Comparison of ENCODE assay signal across 8 mouse cellular contexts in genomic region chr6:17748866-17749582, GRCm38 (mm10). TPM values are rescaled to one million over a fixed set of nuclear protein-coding genes. Genes with fewer than 3 reads are reported as not detected.
A peak's percentile ranks its signal among the peaks of the same experiment; 100 is the strongest.
DNase-seq lines count a peak whose midpoint lies in the region; ATAC-seq and TF ChIP-seq lines count a peak whose summit lies in the region.

No protein-coding gene starts in this region.

- peak overlapping the region; percentile 77 for H3K9ac ChIP-seq in heart, embryonic 11.5 days (ENCODE audit: low read depth, low read length)
- peak overlapping the region; percentile 56; the same call in 1 of the 2 replicates for H3K9ac ChIP-seq in kidney, postnatal 0 days (ENCODE audit: low read depth, low read length)
- no peak overlapping the region for H3K9ac ChIP-seq in liver, adult 2 months (ENCODE audit: low read depth, low read length)

- no peak for TF ChIP-seq POLR2A in liver, adult 2 months (IDR thresholded peaks at IDR 0.05; ENCODE audit: extremely low read depth, insufficient read depth, low read length)

- DNase-seq in 416B (ENCODE audit: low read depth): peak; percentile 97
- peak; percentile 69 for DNase-seq in adrenal gland, adult 2 months
- DNase-seq in embryonic facial prominence, embryonic 10.5 days (ENCODE audit: low spot score): peak; percentile 78
- DNase-seq in kidney, postnatal 0 days (ENCODE audit: low spot score): peak; percentile 89
- no peak for DNase-seq in liver, adult 2 months (ENCODE audit: extremely low read depth, low read depth, low spot score)
- DNase-seq in spleen, postnatal 36 days (ENCODE audit: low spot score in 2 of 2): peak; percentile 55 to 59

- peak overlapping the region; percentile 60 for H3K4me3 ChIP-seq in embryonic facial prominence, embryonic 10.5 days
- H3K4me3 ChIP-seq in heart, embryonic 11.5 days (ENCODE audit: low read depth, low read length): peak overlapping the region; percentile 57
- peak overlapping the region; percentile 28 for H3K4me3 ChIP-seq in kidney, postnatal 0 days (replicated peaks; ENCODE audit: low read depth, low read length)
- H3K4me3 ChIP-seq in liver, adult 2 months (ENCODE audit: insufficient read depth, low read depth, low read length): peak overlapping the region; percentile 17; the same call in 1 of the 2 replicates

- peaks cover 17% of the 10 kb centered on the region for H3K4me1 ChIP-seq in embryonic facial prominence, embryonic 10.5 days
- H3K4me1 ChIP-seq in heart, embryonic 11.5 days (ENCODE audit: control insufficient read depth, insufficient read depth, low read length): peaks cover 9% of the 10 kb centered on the region
- H3K4me1 ChIP-seq in kidney, postnatal 0 days (replicated peaks; ENCODE audit: insufficient read depth, low read length): 0 out of 2 replicates have a peak, but pooled peaks cover 6% of the 10 kb centered on the region
- peaks cover 18% of the 10 kb centered on the region for H3K4me1 ChIP-seq in liver, adult 2 months (ENCODE audit: control insufficient read depth, insufficient read depth, low read length)

- WGBS in embryonic facial prominence, embryonic 10.5 days: 2% methylated on average over 18 of the region's 18 CpGs
- WGBS in heart, embryonic 11.5 days (ENCODE audit: insufficient replicate concordance): 3% methylated on average over 18 of the region's 18 CpGs
- 4% methylated on average over 18 of the region's 18 CpGs for WGBS in kidney, postnatal 0 days
- 45% methylated on average over 18 of the region's 18 CpGs for WGBS in liver, adult 2 months

- 0 out of 2 replicates have a peak, but pooled peaks cover 2% of the 10 kb centered on the region for H3K79me2 ChIP-seq in liver, adult 2 months (ENCODE audit: control insufficient read depth, insufficient read depth, low read length)

- H3K9me3 ChIP-seq in embryonic facial prominence, embryonic 10.5 days: no peaks in the 10 kb centered on the region
- H3K9me3 ChIP-seq in heart, embryonic 11.5 days (replicated peaks; ENCODE audit: control insufficient read depth, low read length): no peaks in the 10 kb centered on the region
- no peaks in the 10 kb centered on the region for H3K9me3 ChIP-seq in kidney, postnatal 0 days (replicated peaks; ENCODE audit: low read length)

- no peak for TF ChIP-seq CTCF in kidney, postnatal 0 days (IDR thresholded peaks at IDR 0.05; ENCODE audit: low read depth)
- TF ChIP-seq CTCF in liver, adult 2 months (IDR thresholded peaks at IDR 0.05; ENCODE audit: low read depth, low read length): no peak

- no peaks in the 10 kb centered on the region for H3K36me3 ChIP-seq in embryonic facial prominence, embryonic 10.5 days (replicated peaks)
- no peaks in the 10 kb centered on the region for H3K36me3 ChIP-seq in heart, embryonic 11.5 days (ENCODE audit: control insufficient read depth, insufficient read depth, low read length)
- H3K36me3 ChIP-seq in kidney, postnatal 0 days (ENCODE audit: insufficient read depth, low read length): no peaks in the 10 kb centered on the region
- H3K36me3 ChIP-seq in liver, adult 2 months (ENCODE audit: control insufficient read depth, insufficient read depth, low read length): no peaks in the 10 kb centered on the region

- no peaks in the 10 kb centered on the region for H3K27me3 ChIP-seq in embryonic facial prominence, embryonic 10.5 days (replicated peaks; ENCODE audit: low read depth, poor library complexity, severe bottlenecking)
- H3K27me3 ChIP-seq in heart, embryonic 11.5 days (ENCODE audit: control insufficient read depth, insufficient read depth, low read length): no peaks in the 10 kb centered on the region
- H3K27me3 ChIP-seq in kidney, postnatal 0 days (ENCODE audit: insufficient read depth, low read length): no peaks in the 10 kb centered on the region
- no peaks in the 10 kb centered on the region for H3K27me3 ChIP-seq in liver, adult 2 months (ENCODE audit: control insufficient read depth, insufficient read depth, low read length)

- peak overlapping the region; percentile 77 for H3K4me2 ChIP-seq in heart, embryonic 11.5 days
- peak overlapping the region; percentile 63 for H3K4me2 ChIP-seq in kidney, postnatal 0 days (ENCODE audit: low read length)

- peak; percentile 98 for ATAC-seq in heart, embryonic 11.5 days (replicated peaks; ENCODE audit: insufficient number of reproducible peaks, low FRiP score, low TSS enrichment)
- peak; percentile 94 for ATAC-seq in kidney, postnatal 0 days (replicated peaks; ENCODE audit: low FRiP score, low read depth)
- peak; percentile 92 for ATAC-seq in monocyte, adult 5-6 weeks (replicated peaks; ENCODE audit: insufficient number of reproducible peaks, low FRiP score, low TSS enrichment, poor library complexity, severe bottlenecking)

- H3K27ac ChIP-seq in embryonic facial prominence, embryonic 10.5 days (replicated peaks): peak overlapping the region; percentile 88
- peak overlapping the region; percentile 90 for H3K27ac ChIP-seq in heart, embryonic 11.5 days (ENCODE audit: low read depth, low read length)
- 0 out of 2 replicates have a peak overlapping the region, but pooled peaks have one; percentile 6 for H3K27ac ChIP-seq in kidney, postnatal 0 days
- H3K27ac ChIP-seq in liver, adult 2 months (replicated peaks; ENCODE audit: insufficient read depth, low read depth, low read length): no peak overlapping the region

RNA-seq across cellular contexts. Expression of gene St7, which starts 56.3 kb away (rescaled TPM):
- 10 to 100 TPM; 26.4 to 28.2 TPM for total RNA-seq in adrenal gland, adult 2 months (2021)
- polyA plus RNA-seq in adrenal gland, adult 2 months (2012; rRNA removed): 8.1 and 8.5 TPM in 2 replicates
- polyA plus RNA-seq in embryonic facial prominence, embryonic 10.5 days (2016; fragmentation: Nextera tagmentation; extraction: Ambion mirVana): 19.0 and 21.7 TPM in 2 replicates
- polyA plus RNA-seq in heart, embryonic 11.5 days (2014; fragmentation: Nextera tagmentation; extraction: Ambion mirVana): 26.9 and 31.6 TPM in 2 replicates
- 18.4 and 19.4 TPM in 2 replicates for polyA plus RNA-seq in kidney, postnatal 0 days (2015; fragmentation: Nextera tagmentation; extraction: Ambion mirVana)
- total RNA-seq in liver, adult 2 months (2014; rRNA removed): 8.7 and 8.8 TPM in 2 replicates
- polyA plus RNA-seq in liver, adult 2 months (2012; rRNA removed): 5.7 and 7.1 TPM in 2 replicates
- 5.4 to 24.1 TPM (median 6.7 TPM) in 3 replicates for total RNA-seq in monocyte, adult 5-6 weeks (2017)
